Mouse (Mus musculus): Measurements from ENCODE around the gene Pde4d. TPM values are rescaled to one million over a fixed set of nuclear protein-coding genes. Genes with fewer than 3 reads are reported as not detected.

Pde4d gene
- polyA plus RNA-seq, 1 experiment from 2014 or later, result 20.5 TPM

- H3K9ac ChIP-seq (replicated peaks; ENCODE audit: low read depth, low read length), result no peak overlapping the region
- WGBS, result 67% methylated on average over 17 of the region's 17 CpGs
- ATAC-seq, result peak; percentile 23; the same call in 1 of the 2 replicates
- no peaks in the 10 kb centered on the region for H3K36me3 ChIP-seq (ENCODE audit: control insufficient read depth, insufficient read depth)
- peak overlapping the region; percentile 17 for H3K4me2 ChIP-seq (ENCODE audit: low read length)
- H3K4me1 ChIP-seq (replicated peaks; ENCODE audit: control insufficient read depth, insufficient read depth, low read length), result peaks cover 13% of the 10 kb centered on the region
- H3K27me3 ChIP-seq (replicated peaks; ENCODE audit: control insufficient read depth, insufficient read depth, low read length), result no peaks in the 10 kb centered on the region
- no peaks in the 10 kb centered on the region for H3K9me3 ChIP-seq (ENCODE audit: control insufficient read depth, low read length)
- H3K4me3 ChIP-seq (replicated peaks; ENCODE audit: low read length), result no peak overlapping the region
- no peak overlapping the region for H3K27ac ChIP-seq (ENCODE audit: low read length)
Measured at GRCm38 (mm10) chr13:109229618-109230334, 780.0 kb downstream of the Pde4d start.

GRCm38 (mm10) chr13:109230335-109230987, 780.7 kb downstream of the Pde4d start:
- H3K9ac ChIP-seq (replicated peaks; ENCODE audit: low read depth, low read length), result no peak overlapping the region
- ATAC-seq, result no peak
- no peaks in the 10 kb centered on the region for H3K27me3 ChIP-seq (replicated peaks; ENCODE audit: control insufficient read depth, insufficient read depth, low read length)
- no peak overlapping the region for H3K4me3 ChIP-seq (replicated peaks; ENCODE audit: low read length)
- no peak overlapping the region for H3K4me2 ChIP-seq (ENCODE audit: low read length)
- peaks cover 13% of the 10 kb centered on the region for H3K4me1 ChIP-seq (replicated peaks; ENCODE audit: control insufficient read depth, insufficient read depth, low read length)
- H3K36me3 ChIP-seq (ENCODE audit: control insufficient read depth, insufficient read depth), result no peaks in the 10 kb centered on the region
- H3K9me3 ChIP-seq (ENCODE audit: control insufficient read depth, low read length), result no peaks in the 10 kb centered on the region
- no peak overlapping the region for H3K27ac ChIP-seq (ENCODE audit: low read length)
- 68% methylated on average over 13 of the region's 13 CpGs for WGBS

GRCm38 (mm10) chr13:109231848-109232460, 782.2 kb downstream of the Pde4d start:
- Histone ChIP-seq H3K9me3 (ENCODE audit: control insufficient read depth, low read length) (no peaks in the 10 kb centered on the region), H3K4me3 (replicated peaks; ENCODE audit: low read length) (no peak overlapping the region), H3K36me3 (ENCODE audit: control insufficient read depth, insufficient read depth) (no peaks in the 10 kb centered on the region), H3K9ac (replicated peaks; ENCODE audit: low read depth, low read length) (no peak overlapping the region), H3K4me2 (ENCODE audit: low read length) (no peak overlapping the region), H3K27me3 (replicated peaks; ENCODE audit: control insufficient read depth, insufficient read depth, low read length) (no peaks in the 10 kb centered on the region), H3K4me1 (replicated peaks; ENCODE audit: control insufficient read depth, insufficient read depth, low read length) (peaks cover 13% of the 10 kb centered on the region), H3K27ac (ENCODE audit: low read length) (no peak overlapping the region)
- no peak for ATAC-seq
- 92% methylated on average over 18 of the region's 18 CpGs for whole genome bisulfite sequencing

GRCm38 (mm10) chr13:109232531-109232930, 782.8 kb downstream of the Pde4d start:
- Histone ChIP-seq H3K36me3 (ENCODE audit: control insufficient read depth, insufficient read depth) (no peaks in the 10 kb centered on the region), H3K27me3 (replicated peaks; ENCODE audit: control insufficient read depth, insufficient read depth, low read length) (no peaks in the 10 kb centered on the region), H3K9me3 (ENCODE audit: control insufficient read depth, low read length) (no peaks in the 10 kb centered on the region), H3K27ac (ENCODE audit: low read length) (no peak overlapping the region), H3K4me1 (replicated peaks; ENCODE audit: control insufficient read depth, insufficient read depth, low read length) (peaks cover 13% of the 10 kb centered on the region), H3K4me2 (ENCODE audit: low read length) (no peak overlapping the region), H3K9ac (replicated peaks; ENCODE audit: low read depth, low read length) (no peak overlapping the region), H3K4me3 (replicated peaks; ENCODE audit: low read length) (no peak overlapping the region)
- WGBS, result 72% methylated on average over 5 of the region's 5 CpGs
- ATAC-seq, result no peak

GRCm38 (mm10) chr13:109233911-109234613, 784.3 kb downstream of the Pde4d start:
- Histone ChIP-seq H3K4me3 (replicated peaks; ENCODE audit: low read length) (no peak overlapping the region), H3K27me3 (replicated peaks; ENCODE audit: control insufficient read depth, insufficient read depth, low read length) (no peaks in the 10 kb centered on the region), H3K4me1 (replicated peaks; ENCODE audit: control insufficient read depth, insufficient read depth, low read length) (peaks cover 13% of the 10 kb centered on the region), H3K36me3 (ENCODE audit: control insufficient read depth, insufficient read depth) (no peaks in the 10 kb centered on the region), H3K9ac (replicated peaks; ENCODE audit: low read depth, low read length) (no peak overlapping the region), H3K9me3 (ENCODE audit: control insufficient read depth, low read length) (no peaks in the 10 kb centered on the region), H3K4me2 (ENCODE audit: low read length) (no peak overlapping the region), H3K27ac (ENCODE audit: low read length) (peak overlapping the region; percentile 49)
- peak; percentile 51 for ATAC-seq
- 47% methylated on average over 5 of the region's 5 CpGs for WGBS

- ATAC-seq, result no peak
- Histone ChIP-seq H3K4me3 (replicated peaks; ENCODE audit: low read length) (no peak overlapping the region), H3K4me1 (replicated peaks; ENCODE audit: control insufficient read depth, insufficient read depth, low read length) (peaks cover 8% of the 10 kb centered on the region), H3K4me2 (ENCODE audit: low read length) (no peak overlapping the region), H3K36me3 (ENCODE audit: control insufficient read depth, insufficient read depth) (no peaks in the 10 kb centered on the region), H3K9me3 (ENCODE audit: control insufficient read depth, low read length) (no peaks in the 10 kb centered on the region), H3K27me3 (replicated peaks; ENCODE audit: control insufficient read depth, insufficient read depth, low read length) (no peaks in the 10 kb centered on the region), H3K27ac (ENCODE audit: low read length) (no peak overlapping the region), H3K9ac (replicated peaks; ENCODE audit: low read depth, low read length) (no peak overlapping the region)
- 69% methylated on average over 4 of the region's 4 CpGs for WGBS
Measured at GRCm38 (mm10) chr13:109236047-109236446, 786.3 kb downstream of the Pde4d start.

GRCm38 (mm10) chr13:109238670-109239069, 788.9 kb downstream of the Pde4d start:
- Histone ChIP-seq H3K9me3 (ENCODE audit: control insufficient read depth, low read length) (no peaks in the 10 kb centered on the region), H3K27ac (ENCODE audit: low read length) (no peak overlapping the region), H3K4me3 (replicated peaks; ENCODE audit: low read length) (no peak overlapping the region), H3K4me2 (ENCODE audit: low read length) (no peak overlapping the region), H3K9ac (replicated peaks; ENCODE audit: low read depth, low read length) (no peak overlapping the region), H3K36me3 (ENCODE audit: control insufficient read depth, insufficient read depth) (no peaks in the 10 kb centered on the region), H3K4me1 (replicated peaks; ENCODE audit: control insufficient read depth, insufficient read depth, low read length) (peaks cover 17% of the 10 kb centered on the region), H3K27me3 (replicated peaks; ENCODE audit: control insufficient read depth, insufficient read depth, low read length) (no peaks in the 10 kb centered on the region; the same call in 1 of the 2 replicates)
- ATAC-seq, result no peak
- 68% methylated on average over 4 of the region's 4 CpGs for WGBS

- Histone ChIP-seq H3K27ac (ENCODE audit: low read length) (no peak overlapping the region), H3K36me3 (ENCODE audit: control insufficient read depth, insufficient read depth) (no peaks in the 10 kb centered on the region), H3K9ac (replicated peaks; ENCODE audit: low read depth, low read length) (no peak overlapping the region), H3K9me3 (ENCODE audit: control insufficient read depth, low read length) (no peaks in the 10 kb centered on the region), H3K4me3 (replicated peaks; ENCODE audit: low read length) (no peak overlapping the region), H3K4me2 (ENCODE audit: low read length) (peak overlapping the region; percentile 6; the same call in 1 of the 2 replicates), H3K4me1 (replicated peaks; ENCODE audit: control insufficient read depth, insufficient read depth, low read length) (peaks cover 14% of the 10 kb centered on the region), H3K27me3 (replicated peaks; ENCODE audit: control insufficient read depth, insufficient read depth, low read length) (no peaks in the 10 kb centered on the region; the same call in 1 of the 2 replicates)
- 62% methylated on average over 11 of the region's 11 CpGs for WGBS
- no peak for ATAC-seq
Measured at GRCm38 (mm10) chr13:109239296-109239695, 789.5 kb downstream of the Pde4d start.

Data from forebrain, embryonic 16.5 days (tissue).